Mouse (Mus musculus) thymus, adult 2 months (tissue): Measurements from ENCODE around the gene Rfx4. TPM values are rescaled to one million over a fixed set of nuclear protein-coding genes. Genes with fewer than 3 reads are reported as not detected.

Experiments
- DNase-seq: peaks from one replicate; pipeline ENCODE4 v3.0.0; 2021
- H3K27ac ChIP-seq: fragments of 200-500 bp; 2 replicates; pipeline ENCODE4 v1.5.1; 2012; ENCODE audit warnings: low read length, control low read depth; ENCODE audit not compliant: control insufficient read depth, insufficient read depth
- H3K27me3 ChIP-seq: fragments of 200-500 bp; 2 replicates; pipeline ENCODE4 v1.6.1; 2012; ENCODE audit warnings: mild to moderate bottlenecking, low read length, moderate library complexity, mixed read lengths; ENCODE audit not compliant: control insufficient read depth, insufficient read depth
- H3K36me3 ChIP-seq: fragments of 200-500 bp; 2 replicates; pipeline ENCODE4 v1.6.1; 2012; ENCODE audit warnings: mild to moderate bottlenecking, low read length, moderate library complexity; ENCODE audit not compliant: control insufficient read depth, insufficient read depth
- H3K4me1 ChIP-seq: fragments of 200-500 bp; replicated peaks from 2 replicates; pipeline ENCODE4 v1.6.1; 2012; ENCODE audit warnings: low read length; ENCODE audit not compliant: control insufficient read depth, insufficient read depth
- H3K4me3 ChIP-seq: fragments of 200-500 bp; 2 replicates; pipeline ENCODE4 v1.5.1; 2012; ENCODE audit warnings: mild to moderate bottlenecking, low read length, control low read depth, moderate library complexity; ENCODE audit not compliant: control insufficient read depth, insufficient read depth
- CTCF ChIP-seq: fragments of 200-500 bp; IDR thresholded peaks from 2 replicates; pipeline ENCODE4 v1.5.1; 2012; ENCODE audit warnings: mild to moderate bottlenecking, control low read depth, low read length, moderate library complexity, borderline replicate concordance; ENCODE audit not compliant: control insufficient read depth, poor library complexity, insufficient read depth; ENCODE audit errors: extremely low read depth
- POLR2A ChIP-seq: fragments of 200-500 bp; IDR thresholded peaks from 2 replicates; pipeline ENCODE4 v1.6.1; 2012; ENCODE audit warnings: mild to moderate bottlenecking, low read length, control low read depth, moderate library complexity; ENCODE audit not compliant: control insufficient read depth, poor library complexity, insufficient read depth; ENCODE audit errors: extremely low read depth
- WGBS: fragments of 180-500 bp; shearing (Covaris S2); methylation state at CpG from one replicate; pipeline ENCODE4 v1.1.7; 2018; 5-methylcytosine and 5-hydroxymethylcytosine counted together
- polyA plus RNA-seq: library from polyadenylated mRNA; depleted of rRNA; stranded (reverse); fragments of >200 nt; gene quantifications from 2 replicates; pipeline ENCODE4 v1.2.3, GENCODE M21; 2012

Rfx4 gene
- polyA plus RNA-seq, 1 experiment = 0.12 TPM

GRCm38 (mm10) chr10:84757426-84758199, 1.8 kb downstream of the Rfx4 start:
- no peak overlapping the region for H3K27ac ChIP-seq
- no peak overlapping the region for H3K4me3 ChIP-seq
- DNase-seq = no peak
- WGBS = 21% methylated on average over 22 of the region's 22 CpGs
- TF ChIP-seq CTCF (no peak), POLR2A (no peak)
- H3K27me3 ChIP-seq = peaks cover 30% of the 10 kb centered on the region
- H3K4me1 ChIP-seq = 0 out of 2 replicates have a peak, but pooled peaks cover 5% of the 10 kb centered on the region
- no peaks in the 10 kb centered on the region for H3K36me3 ChIP-seq

GRCm38 (mm10) chr10:84758200-84758468, 2.3 kb downstream of the Rfx4 start:
- H3K27me3 ChIP-seq = peaks cover 30% of the 10 kb centered on the region
- DNase-seq = no peak
- no peak overlapping the region for H3K27ac ChIP-seq
- 22% methylated on average over 5 of the region's 5 CpGs for WGBS
- H3K36me3 ChIP-seq = no peaks in the 10 kb centered on the region
- TF ChIP-seq POLR2A = no peak
- H3K4me1 ChIP-seq = 0 out of 2 replicates have a peak, but pooled peaks cover 5% of the 10 kb centered on the region
- no peak overlapping the region for H3K4me3 ChIP-seq

- Histone ChIP-seq H3K36me3 (no peaks in the 10 kb centered on the region), H3K27ac (no peak overlapping the region), H3K4me3 (no peak overlapping the region), H3K4me1 (0 out of 2 replicates have a peak, but pooled peaks cover 5% of the 10 kb centered on the region), H3K27me3 (peaks cover 30% of the 10 kb centered on the region)
- no peak for DNase-seq
- 8% methylated on average over 51 of the region's 51 CpGs for WGBS
- TF ChIP-seq CTCF (no peak), POLR2A (no peak)
Measured at GRCm38 (mm10) chr10:84758483-84759431, 2.9 kb downstream of the Rfx4 start.

- Histone ChIP-seq H3K4me3 (no peak overlapping the region), H3K27ac (no peak overlapping the region), H3K27me3 (peaks cover 22% of the 10 kb centered on the region), H3K36me3 (no peaks in the 10 kb centered on the region), H3K4me1 (0 out of 2 replicates have a peak, but pooled peaks cover 5% of the 10 kb centered on the region)
- TF ChIP-seq CTCF (no peak), POLR2A (no peak)
- DNase-seq = no peak
- 20% methylated on average over 16 of the region's 16 CpGs for WGBS
Measured at GRCm38 (mm10) chr10:84759511-84760117, 3.8 kb downstream of the Rfx4 start.

- Histone ChIP-seq H3K36me3 (no peaks in the 10 kb centered on the region), H3K27me3 (peaks cover 17% of the 10 kb centered on the region; the same call in 1 of the 2 replicates), H3K27ac (no peak overlapping the region), H3K4me3 (no peak overlapping the region), H3K4me1 (0 out of 2 replicates have a peak, but pooled peaks cover 5% of the 10 kb centered on the region)
- no peak for DNase-seq
- no peak for TF ChIP-seq CTCF
- no peak for TF ChIP-seq POLR2A
- WGBS = 18% methylated on average over 46 of the region's 46 CpGs
Measured at GRCm38 (mm10) chr10:84760118-84761111, 4.6 kb downstream of the Rfx4 start.
